Mouse (Mus musculus): Measurements from ENCODE around the gene Cog2. TPM values are rescaled to one million over a fixed set of nuclear protein-coding genes. Genes with fewer than 3 reads are reported as not detected.

Gene Cog2
- polyA plus RNA-seq, 1 experiment from 2014 or later: 20.6 TPM

DNA sequence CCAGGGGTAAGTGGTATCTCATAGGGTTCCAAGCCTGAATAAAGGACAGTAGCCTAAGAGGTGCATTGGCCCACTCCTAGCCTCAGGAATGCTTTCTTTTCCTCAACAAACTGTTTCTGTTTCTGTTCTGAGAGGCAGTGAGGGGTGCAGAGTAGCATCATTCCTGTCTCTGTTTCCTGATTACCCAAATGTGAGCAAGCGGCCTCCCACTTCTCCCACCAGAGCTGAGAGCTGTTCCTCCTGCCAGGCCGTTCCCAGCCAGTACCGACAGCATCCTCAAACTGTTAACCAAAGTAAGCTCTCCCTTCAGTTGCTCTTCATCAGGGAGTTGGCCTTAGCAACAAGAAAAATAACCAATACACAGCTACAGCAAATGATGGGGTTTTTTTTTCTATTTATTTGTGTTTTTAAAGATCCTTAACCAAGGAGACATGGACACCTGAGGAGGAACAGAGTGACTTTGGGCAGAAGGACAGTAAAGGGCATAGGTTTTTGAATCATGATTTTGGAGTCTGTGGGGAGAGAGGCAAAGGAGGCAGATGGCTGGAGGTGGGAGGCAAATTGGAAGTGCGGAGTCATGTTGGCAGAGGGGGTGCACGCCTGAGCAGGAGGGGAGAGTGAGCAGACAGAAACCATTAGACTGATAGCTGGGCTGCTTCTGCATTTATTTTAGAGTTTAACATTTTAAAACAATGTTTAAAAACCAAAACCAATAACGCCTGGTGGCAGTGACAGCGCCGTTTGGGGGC is 12.8 kb upstream of the Cog2 start:
- TF ChIP-seq CTCF (IDR thresholded peaks at IDR 0.05; ENCODE audit: low read depth): no peak
- no peak overlapping the region for H3K9ac ChIP-seq (ENCODE audit: low read depth, low read length)
- no peak overlapping the region for H3K27ac ChIP-seq (ENCODE audit: low read depth, low read length)
- H3K4me2 ChIP-seq (replicated peaks; ENCODE audit: low read depth): no peak overlapping the region
- no peaks in the 10 kb centered on the region for H3K36me3 ChIP-seq (ENCODE audit: control insufficient read depth, insufficient read depth)
- no peaks in the 10 kb centered on the region for H3K4me1 ChIP-seq (replicated peaks; ENCODE audit: control insufficient read depth, insufficient read depth, low read length)
- ATAC-seq: no peak
- no peaks in the 10 kb centered on the region for H3K27me3 ChIP-seq (replicated peaks; ENCODE audit: control insufficient read depth, insufficient read depth, low read length)
- H3K9me3 ChIP-seq (ENCODE audit: control insufficient read depth): no peaks in the 10 kb centered on the region
- 76% methylated on average over 8 of the region's 8 CpGs for WGBS
- no peak overlapping the region for H3K4me3 ChIP-seq (ENCODE audit: low read depth, low read length)

- Histone ChIP-seq H3K4me3 (ENCODE audit: low read depth, low read length) (no peak overlapping the region), H3K27ac (ENCODE audit: low read depth, low read length) (no peak overlapping the region), H3K27me3 (replicated peaks; ENCODE audit: control insufficient read depth, insufficient read depth, low read length) (no peaks in the 10 kb centered on the region), H3K4me2 (replicated peaks; ENCODE audit: low read depth) (no peak overlapping the region), H3K9ac (ENCODE audit: low read depth, low read length) (no peak overlapping the region), H3K9me3 (ENCODE audit: control insufficient read depth) (no peaks in the 10 kb centered on the region), H3K4me1 (replicated peaks; ENCODE audit: control insufficient read depth, insufficient read depth, low read length) (no peaks in the 10 kb centered on the region), H3K36me3 (ENCODE audit: control insufficient read depth, insufficient read depth) (no peaks in the 10 kb centered on the region)
- no peak for ATAC-seq
- TF ChIP-seq CTCF (IDR thresholded peaks at IDR 0.05; ENCODE audit: low read depth): no peak
- 72% methylated on average over 6 of the region's 6 CpGs for WGBS
Observed at GRCm38 (mm10) chr8:124508321-124508695, 12.3 kb upstream of the Cog2 start.

DNA sequence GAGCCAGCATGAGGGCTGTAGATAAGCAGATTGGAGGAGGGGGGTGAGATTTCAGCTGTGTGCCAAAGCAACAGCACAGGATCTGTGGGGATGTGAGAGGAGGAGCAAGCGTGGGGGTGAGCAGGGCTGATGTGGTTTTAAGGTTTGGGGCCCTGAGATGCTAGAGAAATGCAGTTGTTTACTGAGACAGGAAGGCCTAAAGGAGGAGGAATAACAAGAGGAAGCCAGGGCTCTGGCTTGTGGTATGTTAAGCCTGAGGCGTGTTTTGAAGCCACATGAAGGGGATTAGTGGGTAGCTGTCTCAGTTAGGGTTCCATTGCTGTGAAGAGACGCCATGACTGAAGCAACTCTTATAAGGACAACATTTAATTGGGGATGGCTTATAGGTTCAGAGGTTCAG is 11.4 kb upstream of the Cog2 start:
- no peaks in the 10 kb centered on the region for H3K4me1 ChIP-seq (replicated peaks; ENCODE audit: control insufficient read depth, insufficient read depth, low read length)
- no peak overlapping the region for H3K4me2 ChIP-seq (replicated peaks; ENCODE audit: low read depth)
- no peak for ATAC-seq
- H3K36me3 ChIP-seq (ENCODE audit: control insufficient read depth, insufficient read depth): no peaks in the 10 kb centered on the region
- H3K27ac ChIP-seq (ENCODE audit: low read depth, low read length): no peak overlapping the region
- H3K4me3 ChIP-seq (ENCODE audit: low read depth, low read length): no peak overlapping the region
- no peaks in the 10 kb centered on the region for H3K9me3 ChIP-seq (ENCODE audit: control insufficient read depth)
- WGBS: 75% methylated on average over 3 of the region's 3 CpGs
- H3K9ac ChIP-seq (ENCODE audit: low read depth, low read length): no peak overlapping the region
- TF ChIP-seq CTCF (IDR thresholded peaks at IDR 0.05; ENCODE audit: low read depth): no peak
- no peaks in the 10 kb centered on the region for H3K27me3 ChIP-seq (replicated peaks; ENCODE audit: control insufficient read depth, insufficient read depth, low read length)

GRCm38 (mm10) chr8:124516039-124516438 is 4.5 kb upstream of the Cog2 start:
- no peak overlapping the region for H3K4me2 ChIP-seq (replicated peaks; ENCODE audit: low read depth)
- no peak overlapping the region for H3K4me3 ChIP-seq (ENCODE audit: low read depth, low read length)
- H3K4me1 ChIP-seq (replicated peaks; ENCODE audit: control insufficient read depth, insufficient read depth, low read length): no peaks in the 10 kb centered on the region
- WGBS: 60% methylated on average over 3 of the region's 3 CpGs
- TF ChIP-seq CTCF (IDR thresholded peaks at IDR 0.05; ENCODE audit: low read depth): no peak
- no peak overlapping the region for H3K27ac ChIP-seq (ENCODE audit: low read depth, low read length)
- H3K27me3 ChIP-seq (replicated peaks; ENCODE audit: control insufficient read depth, insufficient read depth, low read length): no peaks in the 10 kb centered on the region
- H3K9me3 ChIP-seq (ENCODE audit: control insufficient read depth): no peaks in the 10 kb centered on the region
- no peak overlapping the region for H3K9ac ChIP-seq (ENCODE audit: low read depth, low read length)
- no peaks in the 10 kb centered on the region for H3K36me3 ChIP-seq (ENCODE audit: control insufficient read depth, insufficient read depth)
- no peak for ATAC-seq

GRCm38 (mm10) chr8:124516525-124516924 is 4.0 kb upstream of the Cog2 start:
- Histone ChIP-seq H3K27ac (ENCODE audit: low read depth, low read length) (no peak overlapping the region), H3K9ac (ENCODE audit: low read depth, low read length) (no peak overlapping the region), H3K36me3 (ENCODE audit: control insufficient read depth, insufficient read depth) (no peaks in the 10 kb centered on the region), H3K9me3 (ENCODE audit: control insufficient read depth) (no peaks in the 10 kb centered on the region), H3K27me3 (replicated peaks; ENCODE audit: control insufficient read depth, insufficient read depth, low read length) (no peaks in the 10 kb centered on the region), H3K4me2 (replicated peaks; ENCODE audit: low read depth) (no peak overlapping the region), H3K4me3 (ENCODE audit: low read depth, low read length) (no peak overlapping the region), H3K4me1 (replicated peaks; ENCODE audit: control insufficient read depth, insufficient read depth, low read length) (no peaks in the 10 kb centered on the region)
- 70% methylated on average over 6 of the region's 6 CpGs for WGBS
- TF ChIP-seq CTCF (IDR thresholded peaks at IDR 0.05; ENCODE audit: low read depth): no peak
- no peak for ATAC-seq

DNA sequence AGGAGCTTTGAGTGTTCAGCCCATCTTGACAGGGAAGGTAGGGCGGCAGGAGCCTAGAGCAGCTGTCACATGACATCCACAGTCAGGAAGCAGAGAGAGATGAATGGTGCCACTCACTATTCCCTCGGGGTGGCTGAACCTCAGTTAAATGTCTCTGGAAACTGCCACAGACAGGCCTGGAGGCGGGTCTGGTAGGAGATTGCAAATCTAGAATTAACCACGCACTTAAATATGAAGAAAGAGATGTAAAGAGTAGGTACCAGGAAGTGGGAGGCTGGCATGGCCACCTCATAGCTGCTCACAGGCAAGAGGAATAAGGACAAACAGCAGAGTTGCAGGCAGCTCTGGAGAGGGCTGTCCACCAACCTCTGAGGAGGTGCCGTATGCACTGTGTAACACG is 3.4 kb upstream of the Cog2 start:
- Histone ChIP-seq H3K36me3 (ENCODE audit: control insufficient read depth, insufficient read depth) (no peaks in the 10 kb centered on the region), H3K9ac (ENCODE audit: low read depth, low read length) (no peak overlapping the region), H3K4me2 (replicated peaks; ENCODE audit: low read depth) (no peak overlapping the region), H3K4me3 (ENCODE audit: low read depth, low read length) (no peak overlapping the region), H3K27ac (ENCODE audit: low read depth, low read length) (no peak overlapping the region), H3K27me3 (replicated peaks; ENCODE audit: control insufficient read depth, insufficient read depth, low read length) (no peaks in the 10 kb centered on the region), H3K9me3 (ENCODE audit: control insufficient read depth) (no peaks in the 10 kb centered on the region), H3K4me1 (replicated peaks; ENCODE audit: control insufficient read depth, insufficient read depth, low read length) (0 out of 2 replicates have a peak, but pooled peaks cover 6% of the 10 kb centered on the region)
- 67% methylated on average over 6 of the region's 6 CpGs for WGBS
- TF ChIP-seq CTCF (IDR thresholded peaks at IDR 0.05; ENCODE audit: low read depth): no peak
- ATAC-seq: no peak
